Mouse (Mus musculus) lung, embryonic 14.5 days (tissue): ENCODE data around the gene Rprd2. TPM values are rescaled to one million over a fixed set of nuclear protein-coding genes. Genes with fewer than 3 reads are reported as not detected.
"Not testable (repeated sequence)": the region's sequence is repeated elsewhere in the genome, so short reads cannot be mapped to it uniquely, and the experiment has no call there.

Experiments
- ATAC-seq: fragments of 200-750 bp; cut with Nextera tagmentation; 2 replicates; pipeline ENCODE4 v1.8.0; 2017; ENCODE audit warnings: mild to moderate bottlenecking, moderate TSS enrichment, moderate library complexity; ENCODE audit not compliant: insufficient read depth
- DNase-seq: peaks from one replicate; pipeline ENCODE4 v3.0.0-alpha.2; 2015
- H3K27ac ChIP-seq: fragments of 300-500 bp; sonication (generic); 2 replicates; pipeline ENCODE4 v1.5.1; 2014; ENCODE audit warnings: low read depth, mild to moderate bottlenecking, moderate library complexity
- H3K27me3 ChIP-seq: fragments of 300-500 bp; sonication (generic); 2 replicates; pipeline ENCODE4 v1.6.1; 2014; ENCODE audit warnings: low read length, control low read depth; ENCODE audit not compliant: insufficient read depth
- H3K36me3 ChIP-seq: fragments of 300-500 bp; sonication (generic); 2 replicates; pipeline ENCODE4 v1.6.1; 2014; ENCODE audit warnings: control low read depth; ENCODE audit not compliant: insufficient read depth
- H3K4me1 ChIP-seq: fragments of 300-500 bp; sonication (generic); 2 replicates; pipeline ENCODE4 v1.6.1; 2014; ENCODE audit warnings: antibody characterized with exemption, control low read depth; ENCODE audit not compliant: insufficient read depth
- H3K4me2 ChIP-seq: fragments of 300-500 bp; sonication (generic); 2 replicates; pipeline ENCODE4 v1.6.1; 2014; ENCODE audit warnings: mild to moderate bottlenecking
- H3K4me3 ChIP-seq: fragments of 300-500 bp; sonication (generic); 2 replicates; pipeline ENCODE4 v1.5.1; 2014; ENCODE audit warnings: low read depth, low read length
- H3K9ac ChIP-seq: fragments of 300-500 bp; sonication (generic); 2 replicates; pipeline ENCODE4 v1.6.1; 2014
- H3K9me3 ChIP-seq: fragments of 300-500 bp; sonication (generic); 2 replicates; pipeline ENCODE4 v1.6.1; 2016; ENCODE audit warnings: low read depth, low read length, control low read depth
- CTCF ChIP-seq: IDR thresholded peaks from 2 replicates; pipeline ENCODE4 v1.5.1; 2016; ENCODE audit warnings: antibody characterized with exemption, low read depth
- WGBS: fragments of 180-500 bp; shearing (Covaris S2); extraction: QIAGEN DNeasy Blood & Tissue Kit; methylation state at CpG from one replicate; pipeline ENCODE4 v1.1.7; 2014; 5-methylcytosine and 5-hydroxymethylcytosine counted together
- polyA plus RNA-seq: library from polyadenylated mRNA; unstranded; fragments of >200 nt; fragmentation: Nextera tagmentation; extraction: Ambion mirVana; gene quantifications from 2 replicates; pipeline ENCODE4 v1.2.1, GENCODE M21; 2014

Rprd2 gene
- polyA plus RNA-seq, 1 experiment from 2014 or later = 24.1 TPM

GRCm38 (mm10) chr3:95861216-95861615, 42.6 kb upstream of the Rprd2 start:
- 76% methylated on average over 10 of the region's 10 CpGs for WGBS
- no peak overlapping the region for H3K4me3 ChIP-seq
- no peaks in the 10 kb centered on the region for H3K4me1 ChIP-seq
- DNase-seq (peak; percentile 48), ATAC-seq (no peak)
- TF ChIP-seq CTCF = peak; percentile 52
- H3K27ac ChIP-seq = no peak overlapping the region
- H3K9ac ChIP-seq = no peak overlapping the region
- H3K4me2 ChIP-seq = no peak overlapping the region
- no peaks in the 10 kb centered on the region for H3K9me3 ChIP-seq
- no peaks in the 10 kb centered on the region for H3K27me3 ChIP-seq
- peaks cover 32% of the 10 kb centered on the region; the same call in 1 of the 2 replicates for H3K36me3 ChIP-seq

DNA sequence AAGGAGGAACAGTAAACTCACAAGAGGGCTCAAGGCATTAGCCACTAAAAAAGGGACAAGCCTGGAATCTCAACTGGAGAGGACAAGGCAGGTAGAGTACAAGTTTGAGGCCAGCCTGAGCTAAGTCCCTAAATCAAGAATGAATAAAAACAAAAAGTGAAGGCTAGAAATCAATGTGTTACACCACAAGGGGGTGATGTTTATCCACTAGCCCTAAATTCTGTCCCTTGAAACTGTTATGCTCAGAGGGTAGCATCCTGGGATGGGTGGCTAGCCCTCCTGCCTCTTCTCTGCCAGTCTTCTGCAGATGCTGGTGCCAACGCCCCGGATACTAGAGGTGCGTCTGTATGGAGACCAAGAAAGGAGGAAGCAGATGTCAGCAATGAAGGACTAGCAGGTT, 41.7 kb upstream of the Rprd2 start:
- Histone ChIP-seq H3K36me3 (peaks cover 23% of the 10 kb centered on the region; the same call in 1 of the 2 replicates), H3K4me3 (no peak overlapping the region), H3K27ac (no peak overlapping the region), H3K9ac (no peak overlapping the region), H3K4me1 (no peaks in the 10 kb centered on the region), H3K27me3 (no peaks in the 10 kb centered on the region), H3K9me3 (no peaks in the 10 kb centered on the region), H3K4me2 (no peak overlapping the region)
- ATAC-seq = no peak
- WGBS = 75% methylated on average over 3 of the region's 3 CpGs
- peak; percentile 39 for TF ChIP-seq CTCF
- peak; percentile 23 for DNase-seq

DNA sequence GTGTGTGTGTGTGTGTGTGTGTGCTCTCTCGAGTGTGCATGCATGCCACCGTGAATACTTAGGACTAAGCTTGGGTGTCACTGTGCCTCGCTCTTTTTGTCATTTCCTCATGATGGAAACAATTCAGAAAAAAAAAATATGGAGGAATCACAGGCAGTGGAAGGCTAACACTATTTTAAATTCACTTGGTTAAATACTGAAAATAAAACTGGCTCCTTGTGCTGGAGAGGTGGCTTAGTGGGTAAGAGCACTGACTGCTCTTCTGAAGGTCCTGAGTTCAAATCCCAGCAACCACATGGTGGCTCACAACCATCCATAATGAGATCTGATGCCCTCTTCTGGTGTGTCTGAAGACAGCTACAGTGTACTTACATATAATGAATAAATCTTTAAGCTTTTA, 39.6 kb upstream of the Rprd2 start:
- not testable (repeated sequence) for H3K4me3 ChIP-seq, H3K9ac ChIP-seq, H3K27me3 ChIP-seq, H3K9me3 ChIP-seq, H3K4me2 ChIP-seq, H3K4me1 ChIP-seq, ATAC-seq, H3K27ac ChIP-seq, DNase-seq
- WGBS = 86% methylated on average over 3 of the region's 3 CpGs
- H3K36me3 ChIP-seq = peaks cover 12% of the 10 kb centered on the region

DNA sequence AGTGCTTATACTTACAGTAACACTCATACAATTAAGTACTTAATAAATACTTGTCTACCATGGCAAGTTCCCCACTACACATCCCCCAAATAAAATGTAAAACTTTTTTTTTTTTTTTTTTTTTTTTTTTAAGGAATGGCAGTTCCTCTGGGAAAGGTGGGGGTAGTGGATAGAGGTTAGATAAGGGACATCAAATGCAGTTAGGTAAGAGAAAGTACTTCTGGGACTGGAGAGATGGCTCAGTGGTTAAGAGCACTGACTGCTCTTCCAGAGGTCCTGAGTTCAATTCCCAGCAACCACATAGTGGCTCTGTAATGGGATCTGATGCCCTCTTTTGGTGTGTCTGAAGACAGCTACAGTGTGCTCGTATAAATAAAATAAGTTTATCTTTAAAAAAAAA, 38.4 kb upstream of the Rprd2 start:
- WGBS = 55% methylated on average over 1 of the region's 1 CpGs

GRCm38 (mm10) chr3:95856115-95856514, 37.5 kb upstream of the Rprd2 start:
- Histone ChIP-seq H3K4me2 (peak overlapping the region; percentile 73), H3K4me3 (peak overlapping the region; percentile 80), H3K27me3 (no peaks in the 10 kb centered on the region), H3K9ac (peak overlapping the region; percentile 70), H3K4me1 (no peaks in the 10 kb centered on the region; the same call in 1 of the 2 replicates), H3K9me3 (no peaks in the 10 kb centered on the region), H3K36me3 (peaks cover 25% of the 10 kb centered on the region), H3K27ac (peak overlapping the region; percentile 82)
- WGBS = 24% methylated on average over 7 of the region's 7 CpGs
- TF ChIP-seq CTCF = no peak
- ATAC-seq = peak; percentile 3; the same call in 1 of the 2 replicates
- DNase-seq = peak; percentile 55

More for the DNA sequence above, 38.4 kb upstream of the Rprd2 start:
- not testable (repeated sequence) for H3K4me1 ChIP-seq, H3K4me2 ChIP-seq, ATAC-seq, H3K27ac ChIP-seq, H3K9ac ChIP-seq, DNase-seq, H3K9me3 ChIP-seq, H3K27me3 ChIP-seq, H3K4me3 ChIP-seq
- H3K36me3 ChIP-seq = peaks cover 21% of the 10 kb centered on the region

- H3K27me3 ChIP-seq = no peaks in the 10 kb centered on the region
- peak within 1 kb of the TSS; percentile 73 for H3K4me2 ChIP-seq
- no peak for TF ChIP-seq CTCF
- peak within 1 kb of the TSS; percentile 70 for H3K9ac ChIP-seq
- no peaks in the 10 kb centered on the region for H3K9me3 ChIP-seq
- DNase-seq (peak; percentile 97), ATAC-seq (peak; percentile 99)
- H3K27ac ChIP-seq = peak within 1 kb of the TSS; percentile 82
- no peaks in the 10 kb centered on the region; the same call in 1 of the 2 replicates for H3K4me1 ChIP-seq
- H3K36me3 ChIP-seq = peaks cover 31% of the 10 kb centered on the region
- under 1% methylated on average over 56 of the region's 56 CpGs for WGBS
- peak within 1 kb of the TSS; percentile 80 for H3K4me3 ChIP-seq
These were observed 36.9 kb upstream of the Rprd2 start, which contains the start of gene Prpf3 for GRCm38 (mm10) chr3:95855502-95856089. TSS of gene Prpf3 (minus strand) at chr3:95855885.

- TF ChIP-seq CTCF = no peak
- ATAC-seq (no peak), DNase-seq (no peak)
- no peak overlapping the region for H3K4me2 ChIP-seq
- no peak overlapping the region for H3K27ac ChIP-seq
- H3K9ac ChIP-seq = no peak overlapping the region
- H3K9me3 ChIP-seq = no peaks in the 10 kb centered on the region
- no peaks in the 10 kb centered on the region for H3K27me3 ChIP-seq
- no peak overlapping the region for H3K4me3 ChIP-seq
- 89% methylated on average over 8 of the region's 8 CpGs for WGBS
- no peaks in the 10 kb centered on the region; the same call in 1 of the 2 replicates for H3K4me1 ChIP-seq
- peaks cover 73% of the 10 kb centered on the region for H3K36me3 ChIP-seq
These were observed 32.7 kb upstream of the Rprd2 start for GRCm38 (mm10) chr3:95851317-95851716.
